Mouse (Mus musculus): ENCODE results near the gene Ak4.

DNA sequence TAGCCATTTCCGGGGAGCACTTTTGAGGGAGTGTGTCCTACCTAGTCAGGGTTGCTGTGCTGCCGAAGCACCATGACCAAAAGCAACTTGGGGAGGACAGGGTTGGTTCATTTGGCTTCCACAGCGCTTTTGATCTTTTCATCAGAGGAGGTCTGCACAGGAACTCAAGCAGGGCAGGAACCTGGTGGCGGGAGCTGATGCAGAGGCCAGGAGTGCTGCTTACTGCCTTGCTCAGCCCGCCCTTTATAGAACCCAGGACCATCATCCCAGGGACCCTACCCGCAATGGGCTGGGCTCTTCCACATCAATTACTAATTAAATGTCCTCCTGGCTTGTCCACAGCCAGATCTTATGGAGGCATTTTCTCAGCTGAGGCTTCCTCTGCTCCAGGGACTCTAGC lies 7.5 kb downstream of the Ak4 start:
- no peak for TF ChIP-seq POLR2A (IDR thresholded peaks at IDR 0.05; ENCODE audit: control insufficient read depth, extremely low read depth, insufficient read depth, low read length, poor library complexity)
- no peak for TF ChIP-seq CTCF (IDR thresholded peaks at IDR 0.05; ENCODE audit: borderline replicate concordance, control insufficient read depth, extremely low read depth, insufficient read depth, low read length, poor library complexity)

Data from thymus, adult 2 months (tissue).